Mouse (Mus musculus) c-Kit-positive CD71-negative TER-119-negative erythroid progenitor cells, embryonic 14.5 days (primary cell): ENCODE results near the gene Frmd4a.
A peak's percentile ranks its signal among the peaks of the same experiment; 100 is the strongest.

Experiments
- DNase-seq: peaks from one replicate; pipeline ENCODE4 v3.0.0-alpha.2; 2013; ENCODE audit warnings: low read depth

Frmd4a gene

GRCm38 (mm10) chr2:4142221-4142950 lies 124.9 kb downstream of the Frmd4a start:
- DNase-seq: no peak

GRCm38 (mm10) chr2:4144424-4144823 lies 126.9 kb downstream of the Frmd4a start:
- no peak for DNase-seq

GRCm38 (mm10) chr2:4152521-4153040 lies 135.1 kb downstream of the Frmd4a start:
- no peak for DNase-seq

GRCm38 (mm10) chr2:4153131-4153631 lies 135.7 kb downstream of the Frmd4a start:
- no peak for DNase-seq

- DNase-seq: no peak
Measured at GRCm38 (mm10) chr2:4154036-4154653, 136.6 kb downstream of the Frmd4a start.

GRCm38 (mm10) chr2:4154654-4155047 lies 137.1 kb downstream of the Frmd4a start:
- no peak for DNase-seq

GRCm38 (mm10) chr2:4155406-4155805 lies 137.9 kb downstream of the Frmd4a start:
- no peak for DNase-seq

- no peak for DNase-seq
Measured at GRCm38 (mm10) chr2:4156511-4156910, 139.0 kb downstream of the Frmd4a start.

GRCm38 (mm10) chr2:4157396-4157795 lies 139.9 kb downstream of the Frmd4a start:
- DNase-seq: no peak

GRCm38 (mm10) chr2:4159574-4160203 lies 142.2 kb downstream of the Frmd4a start:
- peak; percentile 6 for DNase-seq

- DNase-seq: no peak
Measured at GRCm38 (mm10) chr2:4166191-4166590, 148.7 kb downstream of the Frmd4a start.

- no peak for DNase-seq
Measured at GRCm38 (mm10) chr2:4167131-4167530, 149.6 kb downstream of the Frmd4a start.

GRCm38 (mm10) chr2:4169726-4170125 lies 152.2 kb downstream of the Frmd4a start:
- no peak for DNase-seq

- DNase-seq: no peak
Measured at GRCm38 (mm10) chr2:4170189-4170588, 152.7 kb downstream of the Frmd4a start.

GRCm38 (mm10) chr2:4184991-4185390 lies 167.5 kb downstream of the Frmd4a start:
- no peak for DNase-seq

- DNase-seq: no peak
Measured at GRCm38 (mm10) chr2:4187521-4187920, 170.0 kb downstream of the Frmd4a start.

- DNase-seq: no peak
Measured at GRCm38 (mm10) chr2:4188303-4188702, 170.8 kb downstream of the Frmd4a start.

- DNase-seq: no peak
Measured at GRCm38 (mm10) chr2:4190345-4190744, 172.8 kb downstream of the Frmd4a start.

GRCm38 (mm10) chr2:4190995-4191394 lies 173.5 kb downstream of the Frmd4a start:
- DNase-seq: no peak

- DNase-seq: no peak
Measured at GRCm38 (mm10) chr2:4193206-4193605, 175.7 kb downstream of the Frmd4a start.

GRCm38 (mm10) chr2:4194324-4195014 lies 177.0 kb downstream of the Frmd4a start:
- no peak for DNase-seq

GRCm38 (mm10) chr2:4196041-4196440 lies 178.5 kb downstream of the Frmd4a start:
- DNase-seq: no peak
